Mouse (Mus musculus): Measurements from ENCODE around the gene 4930453N24Rik. TPM values are rescaled to one million over a fixed set of nuclear protein-coding genes. Genes with fewer than 3 reads are reported as not detected.

4930453N24Rik gene
- polyA plus RNA-seq, 1 experiment from 2014 or later, result 32.3 TPM

GRCm38 (mm10) chr16:64748237-64748636, 22.7 kb downstream of the 4930453N24Rik start:
- 9% methylated on average over 10 of the region's 10 CpGs for WGBS
- Histone ChIP-seq H3K4me1 (ENCODE audit: control insufficient read depth, insufficient read depth, low read length) (no peaks in the 10 kb centered on the region), H3K9me3 (ENCODE audit: control insufficient read depth, low read length) (no peaks in the 10 kb centered on the region), H3K36me3 (ENCODE audit: control insufficient read depth, insufficient read depth, low read length) (no peaks in the 10 kb centered on the region), H3K27ac (replicated peaks; ENCODE audit: low read depth, low read length) (no peak overlapping the region), H3K27me3 (ENCODE audit: control insufficient read depth, insufficient read depth, low read length) (no peaks in the 10 kb centered on the region), H3K9ac (ENCODE audit: low read length) (no peak overlapping the region), H3K4me3 (ENCODE audit: low read depth, low read length) (no peak overlapping the region), H3K4me2 (ENCODE audit: low read depth, severe bottlenecking) (no peak overlapping the region)
- DNase-seq (ENCODE audit: low spot score), result peak; percentile 86
- no peak for ATAC-seq (ENCODE audit: insufficient number of reproducible peaks, low FRiP score, low TSS enrichment, low read depth)

DNA sequence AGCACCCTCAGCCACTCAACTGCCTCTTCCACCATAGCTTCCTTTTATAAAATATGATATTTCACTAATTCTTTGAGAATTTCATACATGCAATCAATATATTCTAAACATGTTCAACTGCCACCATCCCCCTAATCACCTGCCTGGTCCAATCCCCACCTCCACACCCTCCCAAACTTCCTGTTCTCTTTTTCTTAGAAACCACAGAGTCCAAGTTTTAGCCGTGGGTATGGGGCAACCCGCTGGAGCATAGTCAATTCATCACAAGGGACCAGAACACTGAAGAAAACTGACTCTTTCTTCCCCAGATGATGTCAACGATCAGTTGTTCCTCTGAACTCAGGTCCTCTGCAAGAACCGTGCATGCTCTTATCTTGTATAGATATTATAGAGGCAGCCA, 25.9 kb downstream of the 4930453N24Rik start:
- no peaks in the 10 kb centered on the region for H3K9me3 ChIP-seq (ENCODE audit: control insufficient read depth, low read length)
- 83% methylated on average over 4 of the region's 4 CpGs for WGBS
- no peak overlapping the region for H3K9ac ChIP-seq (ENCODE audit: low read length)
- no peak for DNase-seq (ENCODE audit: low spot score)
- ATAC-seq (ENCODE audit: insufficient number of reproducible peaks, low FRiP score, low TSS enrichment, low read depth), result no peak
- H3K4me3 ChIP-seq (ENCODE audit: low read depth, low read length), result no peak overlapping the region
- no peaks in the 10 kb centered on the region for H3K4me1 ChIP-seq (ENCODE audit: control insufficient read depth, insufficient read depth, low read length)
- H3K27me3 ChIP-seq (ENCODE audit: control insufficient read depth, insufficient read depth, low read length), result no peaks in the 10 kb centered on the region
- H3K27ac ChIP-seq (replicated peaks; ENCODE audit: low read depth, low read length), result no peak overlapping the region
- no peak overlapping the region for H3K4me2 ChIP-seq (ENCODE audit: low read depth, severe bottlenecking)
- no peaks in the 10 kb centered on the region for H3K36me3 ChIP-seq (ENCODE audit: control insufficient read depth, insufficient read depth, low read length)

GRCm38 (mm10) chr16:64737289-64737688, 33.7 kb downstream of the 4930453N24Rik start:
- H3K4me2 ChIP-seq (ENCODE audit: low read depth, severe bottlenecking), result no peak overlapping the region
- ATAC-seq (ENCODE audit: insufficient number of reproducible peaks, low FRiP score, low TSS enrichment, low read depth) (no peak), DNase-seq (ENCODE audit: low spot score) (no peak)
- H3K4me3 ChIP-seq (ENCODE audit: low read depth, low read length), result no peak overlapping the region
- H3K9ac ChIP-seq (ENCODE audit: low read length), result no peak overlapping the region
- H3K27ac ChIP-seq (replicated peaks; ENCODE audit: low read depth, low read length), result no peak overlapping the region
- no peaks in the 10 kb centered on the region for H3K27me3 ChIP-seq (ENCODE audit: control insufficient read depth, insufficient read depth, low read length)
- no peaks in the 10 kb centered on the region; the same call in 1 of the 2 replicates for H3K9me3 ChIP-seq (ENCODE audit: control insufficient read depth, low read length)
- WGBS, result 82% methylated on average over 5 of the region's 5 CpGs
- no peaks in the 10 kb centered on the region for H3K4me1 ChIP-seq (ENCODE audit: control insufficient read depth, insufficient read depth, low read length)
- no peaks in the 10 kb centered on the region for H3K36me3 ChIP-seq (ENCODE audit: control insufficient read depth, insufficient read depth, low read length)

DNA sequence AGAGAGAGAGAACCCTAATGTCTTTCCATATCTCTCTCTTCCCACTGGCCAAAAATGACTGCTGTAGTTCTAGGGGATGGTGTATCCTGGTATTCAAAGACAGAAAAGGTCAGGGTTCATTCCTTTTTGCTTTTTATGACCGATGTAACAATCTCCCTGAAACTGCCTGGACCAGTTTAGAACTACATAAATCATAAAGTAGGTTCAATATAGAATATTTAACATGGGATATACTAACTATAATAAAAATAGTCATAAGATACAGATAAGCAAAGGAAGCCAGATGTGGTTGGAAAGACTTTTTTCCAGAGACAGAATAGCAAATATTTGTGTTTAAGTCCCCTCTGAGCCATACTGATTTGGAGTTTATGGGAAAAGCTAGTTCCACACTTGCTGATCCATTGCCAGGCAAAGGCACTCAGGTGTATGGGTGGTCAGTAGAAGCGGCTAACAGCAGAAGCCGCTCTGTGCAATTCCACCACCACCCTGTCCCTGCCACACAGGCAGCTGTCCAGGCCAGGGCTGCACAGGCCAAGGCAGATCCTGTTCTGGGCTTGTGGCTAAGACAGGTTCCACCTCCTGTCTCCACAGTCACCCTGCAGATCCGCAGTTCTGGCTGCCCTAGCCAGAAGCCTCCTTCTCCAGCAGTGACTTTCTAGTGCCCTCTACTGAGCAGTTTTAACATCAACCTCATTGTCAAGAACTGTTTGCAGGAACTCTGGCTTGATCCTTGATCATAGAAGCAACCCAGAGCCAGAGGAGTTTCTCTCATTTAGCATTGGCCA, 47.5 kb downstream of the 4930453N24Rik start:
- H3K4me2 ChIP-seq (ENCODE audit: low read depth, severe bottlenecking), result no peak overlapping the region
- peak; percentile 70 for DNase-seq (ENCODE audit: low spot score)
- no peak overlapping the region for H3K4me3 ChIP-seq (ENCODE audit: low read depth, low read length)
- WGBS, result 27% methylated on average over 4 of the region's 4 CpGs
- H3K27me3 ChIP-seq (ENCODE audit: control insufficient read depth, insufficient read depth, low read length), result no peaks in the 10 kb centered on the region
- no peaks in the 10 kb centered on the region for H3K9me3 ChIP-seq (ENCODE audit: control insufficient read depth, low read length)
- no peak overlapping the region for H3K9ac ChIP-seq (ENCODE audit: low read length)
- H3K4me1 ChIP-seq (ENCODE audit: control insufficient read depth, insufficient read depth, low read length), result peaks cover 2% of the 10 kb centered on the region; the same call in 1 of the 2 replicates
- ATAC-seq (ENCODE audit: insufficient number of reproducible peaks, low FRiP score, low TSS enrichment, low read depth), result peak; percentile 76
- H3K36me3 ChIP-seq (ENCODE audit: control insufficient read depth, insufficient read depth, low read length), result no peaks in the 10 kb centered on the region
- H3K27ac ChIP-seq (replicated peaks; ENCODE audit: low read depth, low read length), result no peak overlapping the region

GRCm38 (mm10) chr16:64721542-64721941, 49.4 kb downstream of the 4930453N24Rik start:
- 73% methylated on average over 5 of the region's 5 CpGs for WGBS
- ATAC-seq (ENCODE audit: insufficient number of reproducible peaks, low FRiP score, low TSS enrichment, low read depth) (no peak), DNase-seq (ENCODE audit: low spot score) (no peak)
- Histone ChIP-seq H3K9me3 (ENCODE audit: control insufficient read depth, low read length) (no peaks in the 10 kb centered on the region), H3K36me3 (ENCODE audit: control insufficient read depth, insufficient read depth, low read length) (no peaks in the 10 kb centered on the region), H3K27ac (replicated peaks; ENCODE audit: low read depth, low read length) (no peak overlapping the region), H3K27me3 (ENCODE audit: control insufficient read depth, insufficient read depth, low read length) (no peaks in the 10 kb centered on the region), H3K4me2 (ENCODE audit: low read depth, severe bottlenecking) (no peak overlapping the region), H3K9ac (ENCODE audit: low read length) (no peak overlapping the region), H3K4me1 (ENCODE audit: control insufficient read depth, insufficient read depth, low read length) (peaks cover 8% of the 10 kb centered on the region), H3K4me3 (ENCODE audit: low read depth, low read length) (no peak overlapping the region)

GRCm38 (mm10) chr16:64719096-64719495, 51.9 kb downstream of the 4930453N24Rik start:
- Histone ChIP-seq H3K4me3 (ENCODE audit: low read depth, low read length) (no peak overlapping the region), H3K4me2 (ENCODE audit: low read depth, severe bottlenecking) (no peak overlapping the region), H3K27me3 (ENCODE audit: control insufficient read depth, insufficient read depth, low read length) (no peaks in the 10 kb centered on the region), H3K27ac (replicated peaks; ENCODE audit: low read depth, low read length) (no peak overlapping the region), H3K9ac (ENCODE audit: low read length) (no peak overlapping the region), H3K9me3 (ENCODE audit: control insufficient read depth, low read length) (no peaks in the 10 kb centered on the region), H3K36me3 (ENCODE audit: control insufficient read depth, insufficient read depth, low read length) (no peaks in the 10 kb centered on the region), H3K4me1 (ENCODE audit: control insufficient read depth, insufficient read depth, low read length) (peaks cover 8% of the 10 kb centered on the region)
- ATAC-seq (ENCODE audit: insufficient number of reproducible peaks, low FRiP score, low TSS enrichment, low read depth), result peak; percentile 68; the same call in 1 of the 2 replicates
- no peak for DNase-seq (ENCODE audit: low spot score)
- WGBS, result 9% methylated on average over 7 of the region's 7 CpGs

GRCm38 (mm10) chr16:64717814-64718213, 53.1 kb downstream of the 4930453N24Rik start:
- peaks cover 8% of the 10 kb centered on the region for H3K4me1 ChIP-seq (ENCODE audit: control insufficient read depth, insufficient read depth, low read length)
- no peaks in the 10 kb centered on the region for H3K36me3 ChIP-seq (ENCODE audit: control insufficient read depth, insufficient read depth, low read length)
- H3K4me3 ChIP-seq (ENCODE audit: low read depth, low read length), result no peak overlapping the region
- H3K9ac ChIP-seq (ENCODE audit: low read length), result no peak overlapping the region
- H3K9me3 ChIP-seq (ENCODE audit: control insufficient read depth, low read length), result no peaks in the 10 kb centered on the region
- H3K27me3 ChIP-seq (ENCODE audit: control insufficient read depth, insufficient read depth, low read length), result no peaks in the 10 kb centered on the region
- DNase-seq (ENCODE audit: low spot score), result peak; percentile 55
- 10% methylated on average over 10 of the region's 10 CpGs for WGBS
- peak; percentile 80 for ATAC-seq (ENCODE audit: insufficient number of reproducible peaks, low FRiP score, low TSS enrichment, low read depth)
- H3K4me2 ChIP-seq (ENCODE audit: low read depth, severe bottlenecking), result no peak overlapping the region
- no peak overlapping the region for H3K27ac ChIP-seq (replicated peaks; ENCODE audit: low read depth, low read length)

DNA sequence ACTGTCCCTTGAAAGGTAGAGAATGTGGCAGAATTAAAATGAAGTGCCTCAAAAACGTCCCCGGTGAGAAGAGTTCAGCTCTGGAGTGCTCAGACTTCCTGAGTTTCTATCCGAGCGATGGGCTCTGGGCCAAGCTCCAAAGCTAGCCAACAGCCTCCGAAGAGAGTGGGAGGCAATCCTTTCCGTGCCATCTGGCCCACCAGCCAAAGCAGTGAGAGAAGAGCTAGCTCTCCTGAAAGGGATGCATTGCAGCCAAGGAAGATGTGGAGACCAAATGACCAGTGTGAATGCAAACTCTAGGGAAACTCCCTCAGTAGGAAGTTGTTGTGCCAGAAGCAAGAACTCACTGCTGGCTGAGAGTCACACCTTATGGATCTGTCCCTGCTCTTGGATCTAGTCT, 59.1 kb downstream of the 4930453N24Rik start:
- DNase-seq (ENCODE audit: low spot score), result no peak
- no peak overlapping the region for H3K4me3 ChIP-seq (ENCODE audit: low read depth, low read length)
- H3K9me3 ChIP-seq (ENCODE audit: control insufficient read depth, low read length), result no peaks in the 10 kb centered on the region
- no peak overlapping the region for H3K9ac ChIP-seq (ENCODE audit: low read length)
- ATAC-seq (ENCODE audit: insufficient number of reproducible peaks, low FRiP score, low TSS enrichment, low read depth), result no peak
- 81% methylated on average over 6 of the region's 6 CpGs for WGBS
- H3K27me3 ChIP-seq (ENCODE audit: control insufficient read depth, insufficient read depth, low read length), result no peaks in the 10 kb centered on the region
- H3K27ac ChIP-seq (replicated peaks; ENCODE audit: low read depth, low read length), result no peak overlapping the region
- H3K36me3 ChIP-seq (ENCODE audit: control insufficient read depth, insufficient read depth, low read length), result no peaks in the 10 kb centered on the region
- no peak overlapping the region for H3K4me2 ChIP-seq (ENCODE audit: low read depth, severe bottlenecking)
- H3K4me1 ChIP-seq (ENCODE audit: control insufficient read depth, insufficient read depth, low read length), result no peaks in the 10 kb centered on the region

All from limb, embryonic 11.5 days (tissue).